Mouse (Mus musculus): ENCODE results near the gene Zkscan1. TPM values are rescaled to one million over a fixed set of nuclear protein-coding genes. Genes with fewer than 3 reads are reported as not detected.

The Zkscan1 gene
- 2.4 and 2.7 TPM in 2 replicates for polyA plus RNA-seq (2012; rRNA removed)

GRCm38 (mm10) chr5:138084996-138085395, at the start of gene Zkscan1:
Zkscan1 (plus strand) TSS chr5:138085084.

DNA sequence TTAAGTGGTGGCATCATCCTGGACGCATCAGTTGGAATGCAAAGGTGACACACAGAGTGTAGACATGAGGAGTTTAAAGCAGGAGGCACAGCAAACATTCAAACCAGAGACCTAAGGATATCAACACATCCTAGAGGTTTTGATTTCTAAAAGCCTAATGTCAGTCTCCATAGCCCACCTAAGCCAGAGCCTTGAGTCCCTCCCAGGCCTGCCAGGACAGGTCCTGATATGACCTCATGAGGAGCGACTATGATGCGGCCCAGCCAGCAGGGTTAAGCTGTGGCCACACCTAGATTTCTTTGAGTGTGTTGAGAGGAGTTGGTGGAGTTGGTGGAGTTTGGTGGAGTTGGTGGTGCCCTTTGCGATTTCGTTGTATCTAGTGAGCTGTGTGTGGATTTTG, 32.0 kb upstream of the Zkscan1 start, which contains the start of gene Smok3c:
Smok3c (plus strand) TSS at position 301 of the 400 bp plus-strand sequence.

DNA sequence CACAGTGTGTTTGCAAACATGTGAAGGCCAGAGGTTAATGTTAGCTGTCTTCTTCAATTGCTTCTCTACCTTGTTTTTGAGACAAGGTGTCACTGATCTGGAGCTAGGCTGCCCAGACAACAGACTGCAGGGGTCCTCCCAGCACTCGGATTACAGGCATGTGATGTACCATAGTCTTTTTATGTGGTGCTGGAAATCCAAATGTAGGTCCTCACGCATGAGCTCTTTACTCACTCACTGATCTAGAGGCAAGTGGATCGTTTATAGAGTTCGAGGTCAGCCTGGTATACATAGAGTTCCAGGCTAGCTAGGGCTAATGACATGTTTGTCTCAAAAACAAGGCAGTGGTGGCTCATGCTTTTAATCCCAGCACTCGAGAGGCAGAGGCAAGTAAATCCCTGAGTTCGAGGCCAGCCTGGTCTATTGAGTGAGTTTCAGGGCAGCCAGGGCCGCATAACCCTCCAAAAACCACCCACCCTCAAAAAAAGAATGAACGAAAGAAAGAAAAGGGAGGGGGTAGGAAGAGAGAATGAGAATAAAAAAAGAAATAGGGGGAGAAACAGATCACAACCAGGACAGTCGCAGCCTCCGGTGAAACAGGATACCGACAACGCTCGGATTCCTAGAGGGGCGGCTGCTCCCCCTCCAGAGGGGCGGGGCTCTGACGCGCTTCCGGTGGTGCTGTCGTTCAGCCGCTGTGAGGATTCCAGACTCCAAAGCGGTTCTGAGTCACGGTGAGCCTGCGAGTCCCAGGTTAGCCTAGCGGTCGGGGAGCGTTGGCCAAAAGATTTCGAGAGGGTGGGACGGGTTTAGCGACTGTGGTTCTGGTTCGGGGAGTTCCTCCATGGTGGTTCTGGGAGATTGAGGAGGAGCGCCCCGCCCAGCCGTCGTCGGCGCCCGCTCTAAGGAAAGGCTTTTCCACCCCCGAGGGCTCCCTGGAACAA, 31.6 kb downstream of the Zkscan1 start, which contains the start of gene Zscan21:
Zscan21 (plus strand) TSS at position 649 of the 944 bp plus-strand sequence.

GRCm38 (mm10) chr5:138155443-138155976, 70.6 kb downstream of the Zkscan1 start, which contains the start of gene Zfp113:
Zfp113 (minus strand) TSS chr5:138155744.

Other genes starting within 250 kb of the Zkscan1 start
- gene Pilra, start 248.8 kb upstream of the Zkscan1 start, polyA plus RNA-seq (2012; rRNA removed): 1.1 and 1.7 TPM in 2 replicates
- 2.3 and 3.3 TPM in 2 replicates for gene Pilrb1, start 227.0 kb upstream of the Zkscan1 start, polyA plus RNA-seq (2012; rRNA removed)
- 1.2 and 2.3 TPM in 2 replicates for gene Pilrb2, start 213.3 kb upstream of the Zkscan1 start, polyA plus RNA-seq (2012; rRNA removed)
- 0.98 and 1.0 TPM in 2 replicates for gene Cyp3a13, start 163.5 kb upstream of the Zkscan1 start, polyA plus RNA-seq (2012; rRNA removed)
- gene Gjc3, start 122.0 kb upstream of the Zkscan1 start, polyA plus RNA-seq (2012; rRNA removed): 0.01 TPM in 2 replicates
- gene Azgp1, start 103.6 kb upstream of the Zkscan1 start, polyA plus RNA-seq (2012; rRNA removed): 2.0 and 2.4 TPM in 2 replicates
- gene Smok3a, start 63.8 kb upstream of the Zkscan1 start, polyA plus RNA-seq (2012; rRNA removed): not detected in 2 replicates
- gene Smok3b, start 63.7 kb upstream of the Zkscan1 start, polyA plus RNA-seq (2012; rRNA removed): not detected in 2 replicates
- not detected in 2 replicates for gene Smok3c, start 31.9 kb upstream of the Zkscan1 start, polyA plus RNA-seq (2012; rRNA removed)
- 8.4 and 8.6 TPM in 2 replicates for gene Zscan21, start 31.8 kb downstream of the Zkscan1 start, polyA plus RNA-seq (2012; rRNA removed)
- 1.1 and 1.3 TPM in 2 replicates for gene Zfp113, start 70.7 kb downstream of the Zkscan1 start, polyA plus RNA-seq (2012; rRNA removed)
- gene Cops6, start 76.0 kb downstream of the Zkscan1 start, polyA plus RNA-seq (2012; rRNA removed): 59.9 and 71.7 TPM in 2 replicates
- gene Ap4m1, start 86.9 kb downstream of the Zkscan1 start, polyA plus RNA-seq (2012; rRNA removed): 11.7 and 12.6 TPM in 2 replicates
- 136 TPM in 2 replicates for gene Mcm7, start 87.3 kb downstream of the Zkscan1 start, polyA plus RNA-seq (2012; rRNA removed)
- gene Taf6, start 102.4 kb downstream of the Zkscan1 start, polyA plus RNA-seq (2012; rRNA removed): 26.7 and 32.9 TPM in 2 replicates
- 10.2 and 10.4 TPM in 2 replicates for gene Cnpy4, start 102.4 kb downstream of the Zkscan1 start, polyA plus RNA-seq (2012; rRNA removed)
- 1.9 TPM in 2 replicates for gene Mblac1, start 109.2 kb downstream of the Zkscan1 start, polyA plus RNA-seq (2012; rRNA removed)
- gene Nxpe5, start 140.8 kb downstream of the Zkscan1 start, polyA plus RNA-seq (2012; rRNA removed): 0.07 and 0.16 TPM in 2 replicates
- 34.9 and 35.6 TPM in 2 replicates for gene Lamtor4, start 170.4 kb downstream of the Zkscan1 start, polyA plus RNA-seq (2012; rRNA removed)
- gene BC037034, start 178.9 kb downstream of the Zkscan1 start, polyA plus RNA-seq (2012; rRNA removed): 19.6 and 21.8 TPM in 2 replicates
- 0.02 TPM in 1 of 2 replicates, not detected in the other for gene Gal3st4, start 187.8 kb downstream of the Zkscan1 start, polyA plus RNA-seq (2012; rRNA removed)
- 0.02 TPM in 1 of 2 replicates, not detected in the other for gene Gm43720, start 194.9 kb downstream of the Zkscan1 start, polyA plus RNA-seq (2012; rRNA removed)
- gene Gpc2, start 194.9 kb downstream of the Zkscan1 start, polyA plus RNA-seq (2012; rRNA removed): 1.4 and 2.2 TPM in 2 replicates
- 2.3 and 4.1 TPM in 2 replicates for gene Stag3, start 195.2 kb downstream of the Zkscan1 start, polyA plus RNA-seq (2012; rRNA removed)